Mouse (Mus musculus) CH12.LX (cell line): ENCODE results near the gene Dhx9. TPM values are rescaled to one million over a fixed set of nuclear protein-coding genes. Genes with fewer than 3 reads are reported as not detected.
"Not testable (repeated sequence)": the region's sequence is repeated elsewhere in the genome, so short reads cannot be mapped to it uniquely, and the experiment has no call there.

Experiments used
- DNase-seq: peaks from one replicate; pipeline ENCODE4 v3.0.0-alpha.2; 2013; ENCODE audit errors: extremely low read depth
- H3K27ac ChIP-seq: 2 replicates; pipeline ENCODE4 v1.5.1; 2012; ENCODE audit warnings: low read depth, mild to moderate bottlenecking, control low read depth, moderate library complexity; ENCODE audit not compliant: insufficient read depth
- H3K27me3 ChIP-seq: replicated peaks from 2 replicates; pipeline ENCODE3; 2012; ENCODE audit warnings: inconsistent platforms
- H3K36me3 ChIP-seq, 2 experiments: replicated peaks in 1 of 2; 2 replicates each; pipeline versions ENCODE3 to v1.6.1; 2012; ENCODE audit warnings: inconsistent platforms in 1 of 2, low read length in 1 of 2, mild to moderate bottlenecking in 1 of 2, mixed read lengths in 1 of 2, moderate library complexity in 1 of 2; ENCODE audit not compliant: control insufficient read depth in 1 of 2, insufficient read depth in 1 of 2
- H3K4me1 ChIP-seq, 2 experiments: 2 replicates each; pipeline ENCODE4 v1.6.1; 2012; ENCODE audit warnings: inconsistent platforms in 1 of 2, moderate library complexity in 1 of 2; ENCODE audit not compliant: insufficient read depth in 2 of 2, control insufficient read depth in 1 of 2
- H3K4me2 ChIP-seq: 2 replicates; pipeline ENCODE4 v1.6.1; 2012; ENCODE audit warnings: low read depth, mild to moderate bottlenecking, control low read depth; ENCODE audit not compliant: poor library complexity, insufficient read depth, severe bottlenecking
- H3K4me3 ChIP-seq, 3 experiments: fragments of 150-350 bp in 1 of 3; sonication (generic) in 1 of 3; replicated peaks in 1 of 3; 2 replicates each; pipeline versions ENCODE3 to v1.5.1; 2011 to 2012; ENCODE audit warnings: low read depth in 2 of 3, low read length in 2 of 3, mild to moderate bottlenecking in 2 of 3, moderate library complexity in 2 of 3, control low read depth in 1 of 3, improper control_type of control experiment in 1 of 3, inconsistent platforms in 1 of 3, mixed read lengths in 1 of 3; ENCODE audit not compliant: poor library complexity in 1 of 3
- H3K79me2 ChIP-seq: replicated peaks from 2 replicates; pipeline ENCODE4 v1.6.1; 2012; ENCODE audit warnings: mild to moderate bottlenecking, moderate library complexity; ENCODE audit not compliant: control insufficient read depth, poor library complexity, insufficient read depth, severe bottlenecking; ENCODE audit errors: extremely low read depth
- H3K9ac ChIP-seq: 2 replicates; pipeline ENCODE4 v1.6.1; 2012; ENCODE audit warnings: low read depth, mild to moderate bottlenecking, control low read depth, moderate library complexity; ENCODE audit not compliant: insufficient read depth
- H3K9me3 ChIP-seq: replicated peaks from 2 replicates; pipeline ENCODE3; 2012; ENCODE audit warnings: low read length, inconsistent platforms, mixed read lengths
- BHLHE40 ChIP-seq: IDR thresholded peaks from 2 replicates; pipeline ENCODE4 v1.6.1; 2011; ENCODE audit warnings: mild to moderate bottlenecking, low read depth, low read length, improper control_type of control experiment
- CHD1 ChIP-seq: IDR thresholded peaks from 2 replicates; pipeline ENCODE4 v1.6.1; 2012; ENCODE audit warnings: low read depth, low read length, improper control_type of control experiment, inconsistent platforms
- CTCF ChIP-seq, 2 experiments: IDR thresholded peaks in 1 of 2; conservative IDR thresholded peaks in 1 of 2; 2 replicates each; pipeline ENCODE4 v1.5.1; 2011 to 2012; ENCODE audit warnings: low read depth in 2 of 2, low read length in 2 of 2, improper control_type of control experiment in 1 of 2, inconsistent platforms in 1 of 2, mild to moderate bottlenecking in 1 of 2, moderate library complexity in 1 of 2
- E2F4 ChIP-seq: IDR thresholded peaks from 2 replicates; pipeline ENCODE4 v1.6.1; 2011; ENCODE audit warnings: low read depth, low read length, improper control_type of control experiment; ENCODE audit not compliant: insufficient replicate concordance
- EP300 ChIP-seq: IDR thresholded peaks from 2 replicates; pipeline ENCODE4 v1.6.1; 2011; ENCODE audit warnings: low read length, improper control_type of control experiment
- GABPA ChIP-seq: IDR thresholded peaks from 2 replicates; pipeline ENCODE4 v1.6.1; 2012; ENCODE audit warnings: low read depth, low read length, improper control_type of control experiment, inconsistent platforms; ENCODE audit not compliant: insufficient replicate concordance
- IRF4 ChIP-seq: IDR thresholded peaks from 2 replicates; pipeline ENCODE4 v1.6.1; 2014; ENCODE audit warnings: low read depth, mild to moderate bottlenecking, inconsistent platforms, low read length, improper control_type of control experiment
- JUN ChIP-seq: IDR thresholded peaks from 2 replicates; pipeline ENCODE4 v1.6.1; 2011; ENCODE audit warnings: low read depth, mild to moderate bottlenecking, low read length, improper control_type of control experiment, moderate library complexity; ENCODE audit not compliant: insufficient read depth
- MAFK ChIP-seq: IDR thresholded peaks from 2 replicates; pipeline ENCODE4 v1.6.1; 2011; ENCODE audit warnings: low read length, improper control_type of control experiment; ENCODE audit not compliant: insufficient replicate concordance
- MAX ChIP-seq: IDR thresholded peaks from 2 replicates; pipeline ENCODE4 v1.6.1; 2011; ENCODE audit warnings: low read length, improper control_type of control experiment
- MAZ ChIP-seq: IDR thresholded peaks from 2 replicates; pipeline ENCODE4 v1.6.1; 2012; ENCODE audit warnings: low read depth, mild to moderate bottlenecking, inconsistent platforms, low read length, improper control_type of control experiment, moderate library complexity
- MYC ChIP-seq: IDR thresholded peaks from 2 replicates; pipeline ENCODE4 v1.6.1; 2011; ENCODE audit warnings: low read depth, mild to moderate bottlenecking, improper control_type of control experiment, low read length
- NELFE ChIP-seq: IDR thresholded peaks from 2 replicates; pipeline ENCODE4 v1.6.1; 2011; ENCODE audit warnings: low read depth, low read length, improper control_type of control experiment
- NRF1 ChIP-seq: IDR thresholded peaks from 2 replicates; pipeline ENCODE4 v1.6.1; 2014; ENCODE audit warnings: low read depth, mild to moderate bottlenecking, inconsistent platforms, low read length, improper control_type of control experiment, moderate library complexity
- POLR2AphosphoS2 ChIP-seq: IDR thresholded peaks from 2 replicates; pipeline ENCODE4 v1.6.1; 2011; ENCODE audit warnings: low read depth, low read length, improper control_type of control experiment
- RCOR1 ChIP-seq: conservative IDR thresholded peaks from 2 replicates; pipeline ENCODE4 v1.6.1; 2012; ENCODE audit warnings: low read depth, mild to moderate bottlenecking, inconsistent platforms, low read length, improper control_type of control experiment
- SIN3A ChIP-seq: IDR thresholded peaks from 2 replicates; pipeline ENCODE4 v1.6.1; 2012; ENCODE audit warnings: low read length, improper control_type of control experiment, inconsistent platforms
- USF1 ChIP-seq: IDR thresholded peaks from 2 replicates; pipeline ENCODE4 v1.6.1; 2014; ENCODE audit warnings: low read depth, mild to moderate bottlenecking, inconsistent platforms, low read length, improper control_type of control experiment
- USF2 ChIP-seq: conservative IDR thresholded peaks from 2 replicates; pipeline ENCODE4 v1.6.1; 2011; ENCODE audit warnings: low read depth, low read length, improper control_type of control experiment
- ZMIZ1 ChIP-seq: IDR thresholded peaks from 2 replicates; pipeline ENCODE4 v1.6.1; 2012; ENCODE audit warnings: low read depth, mild to moderate bottlenecking, inconsistent platforms, low read length, improper control_type of control experiment
- dilution Hi-C: fragments of 300-500 bp; cut with MboI; formaldehyde crosslinking; loops from 2 replicates; pipeline ENCODE4 v1.14.3; 2020; ENCODE audit warnings: low sequenced_read_pairs; ENCODE audit not compliant: extremely low pct_unique_long_range_greater_than_20kb, extremely low pct_ligation_motif_present
- in situ Hi-C: fragments of 300-500 bp; cut with MboI; formaldehyde crosslinking; loops from 3 replicates; pipeline ENCODE4 v1.14.3; 2019; ENCODE audit warnings: low sequenced_read_pairs, low pct_ligation_motif_present, low pct_unique_long_range_greater_than_20kb, mixed read lengths
- polyA plus RNA-seq: library from polyadenylated mRNA; unstranded; fragments of >175 nt; gene quantifications from 2 replicates; pipeline ENCODE4 v1.2.1, GENCODE M21; 2012; ENCODE audit warnings: low read depth; ENCODE audit not compliant: insufficient read length
- total RNA-seq, 2 experiments: library from RNA; depleted of rRNA; stranded (reverse); fragments of 300-350 nt in 1 of 2; fragments of >200 nt in 1 of 2; gene quantifications; 2 replicates each; pipeline ENCODE4 v1.2.3; 2012 to 2014

Dhx9 gene
- total and polyA plus RNA-seq, 3 experiments: 55.4 to 233 (median 98.8) TPM

GRCm38 (mm10) chr1:153486120-153486519 lies 1.3 kb downstream of the Dhx9 start:
- in situ Hi-C loops, dilution Hi-C loops, H3K27me3 ChIP-seq, H3K27ac ChIP-seq, H3K9me3 ChIP-seq: not testable (repeated sequence)
- peak overlapping the region; percentile 96 for H3K9ac ChIP-seq
- TF ChIP-seq CHD1 (0 out of 2 replicates have a peak, but pooled peaks have one; percentile 61), EP300 (0 out of 2 replicates have a peak, but pooled peaks have one; percentile 16), CTCF (conservative IDR thresholded peaks at IDR 0.05 in 1 of 2, IDR thresholded peaks at IDR 0.05 in 1 of 2; ENCODE audit: low read depth in 2 of 2, low read length in 2 of 2) (peak in 1 of 2 experiments; percentile 22; a peak in 1 of 4 replicates), POLR2AphosphoS2 (peak; percentile 33; the same call in 1 of the 2 replicates)
- peaks cover 3 to 55% of the 10 kb centered on the region in 2 experiments for H3K4me1 ChIP-seq
- peaks cover 65% of the 10 kb centered on the region for H3K79me2 ChIP-seq
- peak overlapping the region; percentile 51 to 99 (median 98) for H3K4me3 ChIP-seq
- peaks cover 3 to 29% of the 10 kb centered on the region in 2 experiments for H3K36me3 ChIP-seq
- peak; percentile 53 for DNase-seq
- peak overlapping the region; percentile 88 for H3K4me2 ChIP-seq

- H3K4me1 ChIP-seq: peaks cover 4 to 51% of the 10 kb centered on the region in 2 experiments; a peak in 3 of 4 replicates
- H3K9ac ChIP-seq: peak overlapping the region; percentile 96
- no peaks in the 10 kb centered on the region for H3K9me3 ChIP-seq
- H3K79me2 ChIP-seq: peaks cover 73% of the 10 kb centered on the region
- no peak overlapping the region for H3K27ac ChIP-seq
- TF ChIP-seq SIN3A (peak; percentile 53; the same call in 1 of the 2 replicates), USF1 (no peak), CHD1 (no peak; the same call in 1 of the 2 replicates), MAX (no peak), ZMIZ1 (no peak)
- in situ Hi-C loops (no loop called here), dilution Hi-C loops (no loop called here)
- H3K4me3 ChIP-seq: peak overlapping the region; percentile 43 to 99 (median 51)
- peak overlapping the region; percentile 95 for H3K4me2 ChIP-seq
- H3K27me3 ChIP-seq: no peaks in the 10 kb centered on the region
- H3K36me3 ChIP-seq: peaks cover 9 to 37% of the 10 kb centered on the region in 2 experiments
- DNase-seq: no peak
Measured at GRCm38 (mm10) chr1:153485201-153485796, 2.2 kb downstream of the Dhx9 start.

GRCm38 (mm10) chr1:153481025-153481412 lies 6.4 kb downstream of the Dhx9 start:
- Histone ChIP-seq H3K4me3 (no peak overlapping the region), H3K36me3 (peaks cover 36 to 79% of the 10 kb centered on the region in 2 experiments), H3K4me2 (no peak overlapping the region), H3K4me1 (peaks cover 2 to 44% of the 10 kb centered on the region in 2 experiments; a peak in 3 of 4 replicates), H3K79me2 (peaks cover 90% of the 10 kb centered on the region), H3K9ac (no peak overlapping the region), H3K9me3 (no peaks in the 10 kb centered on the region), H3K27me3 (no peaks in the 10 kb centered on the region), H3K27ac (no peak overlapping the region)
- in situ Hi-C loops (no loop called here), dilution Hi-C loops (no loop called here)
- no peak for DNase-seq
- TF ChIP-seq POLR2AphosphoS2: no peak
- no peak for TF ChIP-seq MYC
- TF ChIP-seq CHD1: no peak
- no peak for TF ChIP-seq JUN
- TF ChIP-seq ZMIZ1: no peak
- TF ChIP-seq E2F4: no peak
- no peak for TF ChIP-seq USF1
- no peak for TF ChIP-seq NRF1
- TF ChIP-seq BHLHE40: no peak
- TF ChIP-seq IRF4: no peak
- TF ChIP-seq MAFK: no peak
- TF ChIP-seq NELFE: no peak
- no peak for TF ChIP-seq GABPA
- no peak for TF ChIP-seq RCOR1
- no peak for TF ChIP-seq MAZ
- TF ChIP-seq USF2: no peak
